Mouse (Mus musculus) retina, adult 2 months (tissue): ENCODE measurements around the gene Ptrh2.

Experiments
- DNase-seq: peaks from one replicate; pipeline ENCODE4 v3.0.0-alpha.2; 2012; ENCODE audit warnings: low read depth, low spot score

Gene Ptrh2

GRCm38 (mm10) chr11:86683395-86684125 is at the start of gene Ptrh2, which contains the start of gene Vmp1:
Gene Ptrh2 (plus strand): TSS chr11:86683985.
Gene Vmp1 (minus strand): TSS chr11:86683836.
- DNase-seq: peak; percentile 83

- DNase-seq: no peak
Measured at GRCm38 (mm10) chr11:86634396-86634795, 49.4 kb upstream of the Ptrh2 start.

GRCm38 (mm10) chr11:86637697-86638096 is 46.1 kb upstream of the Ptrh2 start:
- DNase-seq: no peak

GRCm38 (mm10) chr11:86641714-86642113 is 42.1 kb upstream of the Ptrh2 start:
- DNase-seq: no peak

- DNase-seq: no peak
Measured at GRCm38 (mm10) chr11:86644553-86644952, 39.2 kb upstream of the Ptrh2 start.

GRCm38 (mm10) chr11:86646136-86646834 is 37.5 kb upstream of the Ptrh2 start:
- no peak for DNase-seq

- no peak for DNase-seq
Measured at GRCm38 (mm10) chr11:86646885-86647459, 36.8 kb upstream of the Ptrh2 start.

- DNase-seq: no peak
Measured at GRCm38 (mm10) chr11:86647706-86648447, 35.9 kb upstream of the Ptrh2 start.

GRCm38 (mm10) chr11:86649542-86649941 is 34.2 kb upstream of the Ptrh2 start:
- DNase-seq: no peak

- no peak for DNase-seq
Measured at GRCm38 (mm10) chr11:86650676-86651075, 33.1 kb upstream of the Ptrh2 start.

GRCm38 (mm10) chr11:86652578-86652979 is 31.2 kb upstream of the Ptrh2 start:
- no peak for DNase-seq

- peak; percentile 42 for DNase-seq
Measured at GRCm38 (mm10) chr11:86653446-86653845, 30.3 kb upstream of the Ptrh2 start.

GRCm38 (mm10) chr11:86654096-86654495 is 29.7 kb upstream of the Ptrh2 start:
- no peak for DNase-seq

- DNase-seq: no peak
Measured at GRCm38 (mm10) chr11:86655671-86656070, 28.1 kb upstream of the Ptrh2 start.

GRCm38 (mm10) chr11:86656849-86657567 is 26.8 kb upstream of the Ptrh2 start:
- DNase-seq: no peak

GRCm38 (mm10) chr11:86657863-86658262 is 25.9 kb upstream of the Ptrh2 start:
- DNase-seq: no peak

- DNase-seq: no peak
Measured at GRCm38 (mm10) chr11:86662986-86663895, 20.5 kb upstream of the Ptrh2 start.

- DNase-seq: no peak
Measured at GRCm38 (mm10) chr11:86663977-86664376, 19.8 kb upstream of the Ptrh2 start.

- DNase-seq: no peak
Measured at GRCm38 (mm10) chr11:86664406-86664805, 19.4 kb upstream of the Ptrh2 start.

GRCm38 (mm10) chr11:86667553-86667952 is 16.2 kb upstream of the Ptrh2 start:
- no peak for DNase-seq
